Mouse (Mus musculus): ENCODE data around the gene Nmt1.

DNA sequence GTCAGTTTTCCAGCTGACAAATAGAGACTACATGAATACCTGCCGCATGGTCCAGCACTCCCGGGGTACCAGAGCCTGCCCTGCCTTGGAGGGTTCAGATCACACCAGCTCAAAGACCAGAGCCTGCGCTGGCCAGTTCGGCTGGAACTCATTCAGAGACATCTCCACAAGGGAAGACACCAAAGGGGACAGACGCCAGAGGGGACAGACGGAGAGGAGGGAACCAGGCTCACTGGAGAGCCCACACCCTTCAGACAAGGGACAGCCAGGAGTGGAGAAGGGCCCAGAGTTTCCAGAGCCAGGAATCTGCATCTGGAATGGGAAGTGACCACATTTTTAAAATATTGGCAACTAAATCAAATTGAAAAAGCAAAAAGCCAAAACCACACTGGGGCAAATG is 53.6 kb downstream of the Nmt1 start:
- no peak for TF ChIP-seq CTCF (IDR thresholded peaks at IDR 0.05; ENCODE audit: low read depth)
- TF ChIP-seq EP300 (IDR thresholded peaks at IDR 0.05; ENCODE audit: low read depth), result no peak
